Mouse (Mus musculus): ENCODE results near the gene Ranbp3l. TPM values are rescaled to one million over a fixed set of nuclear protein-coding genes. Genes with fewer than 3 reads are reported as not detected.
A peak's percentile ranks its signal among the peaks of the same experiment; 100 is the strongest.

The Ranbp3l gene
- 0.88 and 1.2 TPM in 2 replicates for polyA plus RNA-seq (2012; ENCODE audit: insufficient read depth, insufficient read length, missing spikeins)

DNA sequence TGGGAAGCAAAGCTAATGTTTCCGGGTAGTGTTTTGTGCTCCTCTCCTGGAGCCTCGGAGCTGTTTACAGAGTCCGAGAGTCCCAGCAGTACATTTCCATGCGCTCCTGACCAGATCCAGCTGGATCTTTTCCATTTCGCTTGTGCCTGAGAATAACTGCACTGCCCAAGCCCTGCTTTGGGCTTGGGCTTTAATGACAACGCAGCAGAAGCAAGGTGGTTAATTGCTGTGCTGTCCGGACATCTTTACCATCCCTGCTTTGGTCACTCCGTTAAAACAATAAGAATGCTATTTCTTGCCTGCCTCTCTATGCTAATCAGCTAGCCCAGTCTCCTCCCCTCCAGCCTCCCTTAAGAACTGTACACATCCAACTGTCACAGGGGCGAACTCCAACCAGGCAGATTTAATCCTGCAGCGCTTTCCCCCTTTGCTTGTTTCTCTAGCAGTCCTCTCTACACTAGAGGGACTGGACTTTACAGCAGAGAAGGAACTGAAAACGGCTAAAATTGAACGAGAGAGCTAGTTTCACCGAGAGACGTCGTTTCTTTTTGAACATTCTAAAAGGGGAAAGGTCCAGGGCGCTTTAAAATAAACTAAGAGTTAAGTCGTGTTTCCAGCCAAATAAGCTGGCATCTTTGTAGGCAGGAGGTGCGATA is at the start of gene Ranbp3l:
TSS of gene Ranbp3l (plus strand) at position 377 of the 656 bp plus-strand sequence.
- Histone ChIP-seq H3K4me1 (ENCODE audit: control insufficient read depth, insufficient read depth, insufficient read length, low read length) (no peaks in the 10 kb centered on the region), H3K27ac (replicated peaks; ENCODE audit: low read depth, low read length) (no peak within 1 kb of the TSS), H3K4me3 (ENCODE audit: insufficient read depth, low read depth, low read length) (peak within 1 kb of the TSS; percentile 45)

DNA sequence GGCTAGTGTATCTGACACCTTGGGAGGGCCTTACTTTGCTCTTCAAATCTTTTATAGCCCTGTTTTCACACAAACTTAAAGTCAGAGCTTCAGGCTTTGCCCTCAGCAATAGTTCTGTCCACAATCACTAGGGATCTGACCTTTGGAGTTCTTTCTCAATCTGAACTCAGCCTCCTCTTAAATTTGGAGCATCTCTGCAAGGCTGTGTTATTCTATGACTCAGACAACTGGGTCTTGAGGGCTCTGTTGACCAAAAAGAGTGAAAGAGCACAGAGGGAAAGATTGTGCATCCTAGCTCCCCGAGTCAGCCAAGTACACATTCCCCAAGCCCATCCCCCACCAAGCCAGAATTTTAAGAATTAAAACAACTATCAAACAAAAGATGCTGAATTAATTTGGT is 37.7 kb upstream of the Ranbp3l start:
- no peak overlapping the region for H3K4me3 ChIP-seq (ENCODE audit: insufficient read depth, low read depth, low read length)
- H3K4me1 ChIP-seq (ENCODE audit: control insufficient read depth, insufficient read depth, insufficient read length, low read length): no peaks in the 10 kb centered on the region
- no peak overlapping the region for H3K27ac ChIP-seq (replicated peaks; ENCODE audit: low read depth, low read length)

DNA sequence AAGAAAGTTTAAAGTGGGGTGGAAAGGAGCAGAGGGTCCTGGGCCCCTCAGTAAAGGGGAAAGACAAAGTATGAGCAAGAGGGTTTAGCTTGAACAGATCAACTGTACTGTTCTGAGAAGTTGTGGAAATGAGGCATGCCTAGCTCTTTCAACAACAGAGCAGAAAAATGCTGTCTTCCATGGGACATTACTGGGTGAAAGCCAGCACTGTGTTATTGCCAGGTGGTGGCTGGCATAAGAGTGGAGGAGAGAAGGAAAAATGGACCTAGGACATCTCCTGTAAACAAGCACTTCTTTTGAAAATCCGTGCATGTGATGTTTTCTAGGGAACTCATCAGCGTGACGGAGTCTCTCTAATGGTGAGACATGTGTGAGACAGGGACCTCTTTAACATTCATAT is 30.8 kb upstream of the Ranbp3l start:
- no peak overlapping the region for H3K27ac ChIP-seq (replicated peaks; ENCODE audit: low read depth, low read length)
- no peak overlapping the region for H3K4me3 ChIP-seq (ENCODE audit: insufficient read depth, low read depth, low read length)
- no peaks in the 10 kb centered on the region for H3K4me1 ChIP-seq (ENCODE audit: control insufficient read depth, insufficient read depth, insufficient read length, low read length)

- H3K27ac ChIP-seq (replicated peaks; ENCODE audit: low read depth, low read length): no peak overlapping the region
- H3K4me3 ChIP-seq (ENCODE audit: insufficient read depth, low read depth, low read length): no peak overlapping the region
- H3K4me1 ChIP-seq (ENCODE audit: control insufficient read depth, insufficient read depth, insufficient read length, low read length): no peaks in the 10 kb centered on the region
These were observed 26.9 kb upstream of the Ranbp3l start for GRCm38 (mm10) chr15:8940861-8941260.

GRCm38 (mm10) chr15:8950856-8951255 is 16.9 kb upstream of the Ranbp3l start:
- H3K27ac ChIP-seq (replicated peaks; ENCODE audit: low read depth, low read length): no peak overlapping the region
- no peak overlapping the region for H3K4me3 ChIP-seq (ENCODE audit: insufficient read depth, low read depth, low read length)
- no peaks in the 10 kb centered on the region for H3K4me1 ChIP-seq (ENCODE audit: control insufficient read depth, insufficient read depth, insufficient read length, low read length)

GRCm38 (mm10) chr15:8963323-8963722 is 4.4 kb upstream of the Ranbp3l start:
- Histone ChIP-seq H3K27ac (replicated peaks; ENCODE audit: low read depth, low read length) (no peak overlapping the region), H3K4me1 (ENCODE audit: control insufficient read depth, insufficient read depth, insufficient read length, low read length) (no peaks in the 10 kb centered on the region), H3K4me3 (ENCODE audit: insufficient read depth, low read depth, low read length) (no peak overlapping the region)

DNA sequence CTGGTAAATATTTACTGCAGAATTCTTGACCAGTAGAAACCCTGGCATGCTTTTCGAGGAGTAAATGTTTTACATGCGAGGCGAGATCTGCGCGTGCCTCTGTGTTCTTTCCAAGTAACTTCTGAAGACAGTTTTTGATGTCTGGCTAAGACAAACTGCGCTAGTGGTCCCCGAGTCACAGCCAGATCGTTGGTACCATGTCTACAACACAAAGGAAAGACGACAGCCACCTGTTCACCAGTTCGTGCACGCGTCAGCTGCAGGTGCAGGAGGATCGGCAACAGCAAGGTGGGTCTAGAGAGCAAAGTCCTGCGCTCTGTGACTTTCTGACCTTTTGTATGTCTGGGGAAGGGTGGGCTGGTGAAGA is 463 bp downstream of the Ranbp3l start:
- no peaks in the 10 kb centered on the region for H3K4me1 ChIP-seq (ENCODE audit: control insufficient read depth, insufficient read depth, insufficient read length, low read length)
- H3K27ac ChIP-seq (replicated peaks; ENCODE audit: low read depth, low read length): no peak overlapping the region
- H3K4me3 ChIP-seq (ENCODE audit: insufficient read depth, low read depth, low read length): peak overlapping the region; percentile 45

GRCm38 (mm10) chr15:8969061-8969635 is 1.4 kb downstream of the Ranbp3l start:
- no peak overlapping the region for H3K27ac ChIP-seq (replicated peaks; ENCODE audit: low read depth, low read length)
- H3K4me3 ChIP-seq (ENCODE audit: insufficient read depth, low read depth, low read length): no peak overlapping the region
- no peaks in the 10 kb centered on the region for H3K4me1 ChIP-seq (ENCODE audit: control insufficient read depth, insufficient read depth, insufficient read length, low read length)

DNA sequence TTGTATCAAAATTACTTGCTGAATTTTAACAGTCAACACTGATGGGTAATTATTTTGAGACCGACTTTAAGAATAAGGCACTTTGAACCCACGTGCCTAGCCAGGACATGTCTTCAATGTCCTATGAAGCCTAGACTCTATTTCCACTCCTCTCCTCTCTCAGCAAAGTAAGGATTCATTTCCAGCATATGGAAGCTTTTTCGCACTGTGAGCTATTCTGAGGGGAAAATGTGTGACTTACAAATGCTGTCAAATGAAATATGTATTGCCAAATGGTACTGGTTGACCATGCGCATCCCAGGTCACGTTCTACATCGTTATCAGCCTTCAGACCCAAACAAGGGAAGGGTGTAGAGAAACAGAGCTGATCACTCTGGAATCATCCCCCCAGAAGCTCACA is 23.5 kb downstream of the Ranbp3l start:
- Histone ChIP-seq H3K4me1 (ENCODE audit: control insufficient read depth, insufficient read depth, insufficient read length, low read length) (no peaks in the 10 kb centered on the region), H3K4me3 (ENCODE audit: insufficient read depth, low read depth, low read length) (no peak overlapping the region), H3K27ac (replicated peaks; ENCODE audit: low read depth, low read length) (no peak overlapping the region)

- Histone ChIP-seq H3K27ac (replicated peaks; ENCODE audit: low read depth, low read length) (no peak overlapping the region), H3K4me1 (ENCODE audit: control insufficient read depth, insufficient read depth, insufficient read length, low read length) (no peaks in the 10 kb centered on the region), H3K4me3 (ENCODE audit: insufficient read depth, low read depth, low read length) (no peak overlapping the region)
These were observed 24.4 kb downstream of the Ranbp3l start for GRCm38 (mm10) chr15:8991859-8992838.

DNA sequence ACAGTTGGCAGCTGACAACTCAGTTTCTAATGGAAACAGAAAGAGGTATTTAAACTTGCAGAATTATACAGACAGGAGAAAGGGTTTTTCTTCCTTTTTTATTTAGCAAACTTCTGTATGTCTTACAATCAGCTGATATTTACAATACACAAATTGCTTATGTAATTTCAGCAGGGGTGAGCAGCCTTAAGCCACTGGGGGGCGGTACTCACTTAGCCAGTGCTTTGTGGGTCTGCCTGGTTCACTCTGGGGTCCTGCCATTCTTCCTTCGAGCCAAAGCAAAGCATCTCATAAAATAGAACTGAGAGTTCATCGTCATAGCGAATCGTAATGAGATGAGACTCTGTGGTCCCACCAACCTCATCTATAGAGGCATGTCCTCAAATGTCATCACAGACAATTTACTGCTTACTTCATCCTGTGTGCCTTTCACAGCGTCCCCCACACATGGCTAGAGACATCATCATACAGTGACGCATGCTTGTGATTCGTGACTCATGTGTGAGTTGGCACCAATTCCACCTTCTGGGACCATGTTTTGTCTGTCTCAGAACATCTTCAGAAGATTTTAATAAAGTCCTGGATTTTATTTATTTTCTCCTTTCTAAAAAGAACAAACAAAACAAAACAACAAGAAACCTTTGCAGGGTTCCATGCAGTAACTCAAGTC is 27.0 kb downstream of the Ranbp3l start:
- Histone ChIP-seq H3K27ac (replicated peaks; ENCODE audit: low read depth, low read length) (no peak overlapping the region), H3K4me3 (ENCODE audit: insufficient read depth, low read depth, low read length) (no peak overlapping the region)

DNA sequence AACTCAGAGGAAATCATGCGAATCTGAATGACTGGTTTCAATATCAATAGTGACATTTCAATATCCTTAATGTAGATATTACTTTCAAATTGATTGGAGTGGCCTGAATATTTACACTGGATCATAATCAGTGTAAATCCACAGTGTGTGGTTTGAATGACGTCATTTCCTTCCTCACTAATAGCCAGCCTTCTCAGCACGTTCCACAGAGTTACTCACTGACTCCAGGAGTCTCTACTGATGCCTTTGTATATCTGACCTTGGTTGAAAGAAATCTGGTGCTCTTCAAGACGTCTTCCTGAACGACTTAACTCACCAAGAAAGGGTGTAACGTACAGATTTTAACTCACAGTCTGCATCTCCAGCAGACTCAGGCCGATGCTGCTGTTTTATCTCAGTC is 27.7 kb downstream of the Ranbp3l start:
- no peaks in the 10 kb centered on the region for H3K4me1 ChIP-seq (ENCODE audit: control insufficient read depth, insufficient read depth, insufficient read length, low read length)
- H3K27ac ChIP-seq (replicated peaks; ENCODE audit: low read depth, low read length): no peak overlapping the region
- no peak overlapping the region for H3K4me3 ChIP-seq (ENCODE audit: insufficient read depth, low read depth, low read length)

More for the DNA sequence above, 27.0 kb downstream of the Ranbp3l start:
- no peaks in the 10 kb centered on the region for H3K4me1 ChIP-seq (ENCODE audit: control insufficient read depth, insufficient read depth, insufficient read length, low read length)

DNA sequence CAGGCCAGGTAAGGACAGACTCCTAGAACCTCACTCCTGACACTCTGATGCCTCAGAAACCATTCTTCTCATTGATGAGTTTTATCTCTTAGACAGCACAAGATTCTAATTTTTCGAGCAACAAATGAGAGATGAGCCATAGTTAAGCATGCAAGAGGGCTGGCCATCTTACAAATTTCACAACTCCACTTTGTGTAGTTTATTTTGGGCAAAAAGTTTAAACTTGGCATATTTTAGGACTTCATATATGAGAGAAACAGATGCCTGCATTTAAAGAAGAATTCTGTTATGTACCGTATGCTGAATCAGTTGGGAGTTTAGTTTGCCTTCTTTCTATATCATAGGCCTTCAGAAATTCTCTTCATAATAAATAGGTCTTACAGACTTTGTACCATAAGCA is 35.0 kb downstream of the Ranbp3l start:
- no peak overlapping the region for H3K4me3 ChIP-seq (ENCODE audit: insufficient read depth, low read depth, low read length)
- H3K4me1 ChIP-seq (ENCODE audit: control insufficient read depth, insufficient read depth, insufficient read length, low read length): no peaks in the 10 kb centered on the region
- H3K27ac ChIP-seq (replicated peaks; ENCODE audit: low read depth, low read length): no peak overlapping the region

DNA sequence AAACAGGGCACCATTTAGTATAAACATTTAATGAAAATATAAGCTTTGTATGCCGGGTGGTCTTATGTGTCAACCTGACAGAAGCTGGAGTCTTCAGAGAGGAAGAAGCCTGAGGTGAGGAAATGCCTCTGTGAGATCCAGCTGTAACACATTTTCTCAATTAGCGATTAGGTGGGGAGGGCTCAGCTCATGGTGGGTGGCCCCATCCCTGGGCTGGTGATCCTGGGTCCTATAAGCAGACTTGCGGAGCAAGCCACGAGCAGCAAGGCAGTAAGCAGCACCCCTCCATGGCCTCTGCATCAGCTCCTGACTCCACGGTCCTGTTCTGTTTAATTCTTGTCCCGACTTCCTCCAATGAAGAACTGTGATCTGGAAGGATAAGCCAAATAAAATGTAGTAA is 41.4 kb downstream of the Ranbp3l start:
- H3K4me1 ChIP-seq (ENCODE audit: control insufficient read depth, insufficient read depth, insufficient read length, low read length): no peaks in the 10 kb centered on the region
- no peak overlapping the region for H3K27ac ChIP-seq (replicated peaks; ENCODE audit: low read depth, low read length)
- H3K4me3 ChIP-seq (ENCODE audit: insufficient read depth, low read depth, low read length): no peak overlapping the region

GRCm38 (mm10) chr15:9014541-9014940 is 46.8 kb downstream of the Ranbp3l start:
- no peak overlapping the region for H3K4me3 ChIP-seq (ENCODE audit: insufficient read depth, low read depth, low read length)
- 0 out of 2 replicates have a peak overlapping the region, but pooled peaks have one; percentile 40 for H3K27ac ChIP-seq (replicated peaks; ENCODE audit: low read depth, low read length)
- H3K4me1 ChIP-seq (ENCODE audit: control insufficient read depth, insufficient read depth, insufficient read length, low read length): peaks cover 3% of the 10 kb centered on the region; the same call in 1 of the 2 replicates

All from brown adipose tissue, adult 24 weeks (tissue).